Mouse (Mus musculus): Measurements from ENCODE around the gene Rai14.

DNA sequence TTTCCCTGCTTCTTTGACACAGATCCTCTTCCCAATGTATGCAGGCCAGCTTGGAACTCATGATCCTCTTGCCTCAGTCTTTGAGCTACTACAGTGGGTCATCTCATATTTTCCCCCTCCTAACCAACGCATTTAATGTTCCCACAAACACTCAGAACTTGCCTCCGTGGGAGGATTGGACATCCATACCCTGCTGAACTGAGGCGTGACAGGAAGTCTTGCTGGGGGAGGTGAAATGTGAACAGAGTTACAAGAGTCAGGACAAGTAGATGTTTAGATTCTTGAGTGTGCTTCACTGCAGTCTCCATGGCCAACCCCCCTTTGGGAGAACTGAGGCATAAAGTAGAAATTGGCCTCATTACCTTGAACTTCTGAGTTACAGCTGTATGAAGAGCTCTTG is 17.0 kb upstream of the Rai14 start:
- TF ChIP-seq TCF3 (IDR thresholded peaks at IDR 0.05; ENCODE audit: insufficient read length, low read depth) (no peak), POLR2A (IDR thresholded peaks at IDR 0.05; ENCODE audit: insufficient read length, low read depth) (no peak), CEBPB (IDR thresholded peaks at IDR 0.05; ENCODE audit: insufficient read depth, poor library complexity, severe bottlenecking) (no peak), MAX (IDR thresholded peaks at IDR 0.05; ENCODE audit: low read depth) (no peak), POLR2AphosphoS2 (IDR thresholded peaks at IDR 0.05; ENCODE audit: insufficient read length, low read depth) (no peak), USF1 (IDR thresholded peaks at IDR 0.05; ENCODE audit: low read depth) (no peak), TCF12 (IDR thresholded peaks at IDR 0.05; ENCODE audit: insufficient read depth, poor library complexity, severe bottlenecking) (no peak), REST (IDR thresholded peaks at IDR 0.05; ENCODE audit: insufficient read depth, insufficient read length) (no peak), MYOD1 (IDR thresholded peaks at IDR 0.05; ENCODE audit: control insufficient read depth in 1 of 3, insufficient read length in 2 of 3, low read depth in 2 of 3) (no peak)
